Mouse (Mus musculus) heart, embryonic 16.5 days (tissue): Measurements from ENCODE around the gene Slc35b1. TPM values are rescaled to one million over a fixed set of nuclear protein-coding genes. Genes with fewer than 3 reads are reported as not detected.

Experiments used
- ATAC-seq: fragments of 200-750 bp; cut with Nextera tagmentation; replicated peaks from 2 replicates; pipeline ENCODE4 v1.8.0; 2017; ENCODE audit warnings: moderate number of reproducible peaks; ENCODE audit not compliant: insufficient read depth, low FRiP score; ENCODE audit errors: extremely low read depth
- H3K27ac ChIP-seq: fragments of 300-500 bp; sonication (generic); 2 replicates; pipeline ENCODE4 v1.5.1; 2014; ENCODE audit warnings: mild to moderate bottlenecking, low read length, control low read depth, moderate library complexity
- H3K27me3 ChIP-seq: fragments of 300-500 bp; sonication (generic); 2 replicates; pipeline ENCODE4 v1.6.1; 2014; ENCODE audit warnings: low read length, mixed read lengths; ENCODE audit not compliant: control insufficient read depth, insufficient read depth
- H3K36me3 ChIP-seq: fragments of 300-500 bp; sonication (generic); 2 replicates; pipeline ENCODE4 v1.6.1; 2014; ENCODE audit not compliant: control insufficient read depth, insufficient read depth
- H3K4me1 ChIP-seq: fragments of 300-500 bp; sonication (generic); 2 replicates; pipeline ENCODE4 v1.6.1; 2014; ENCODE audit warnings: low read length, mixed read lengths; ENCODE audit not compliant: control insufficient read depth, insufficient read depth
- H3K4me2 ChIP-seq: fragments of 300-500 bp; sonication (generic); 2 replicates; pipeline ENCODE4 v1.6.1; 2014; ENCODE audit warnings: low read depth, mild to moderate bottlenecking, control low read depth, low read length
- H3K4me3 ChIP-seq: fragments of 300-500 bp; sonication (generic); 2 replicates; pipeline ENCODE4 v1.5.1; 2014; ENCODE audit warnings: mild to moderate bottlenecking, control low read depth, low read length
- H3K9ac ChIP-seq: fragments of 300-500 bp; sonication (generic); 2 replicates; pipeline ENCODE4 v1.6.1; 2014; ENCODE audit warnings: low read length, control low read depth
- H3K9me3 ChIP-seq: fragments of 300-500 bp; sonication (generic); replicated peaks from 2 replicates; pipeline ENCODE4 v1.6.1; 2016; ENCODE audit warnings: low read length; ENCODE audit not compliant: control insufficient read depth
- WGBS: fragments of 180-500 bp; shearing (Covaris S2); extraction: QIAGEN DNeasy Blood & Tissue Kit; methylation state at CpG from one replicate; pipeline ENCODE4 v1.1.7; 2014; 5-methylcytosine and 5-hydroxymethylcytosine counted together
- polyA plus RNA-seq: library from polyadenylated mRNA; unstranded; fragments of >200 nt; fragmentation: Nextera tagmentation; extraction: Ambion mirVana; gene quantifications from 2 replicates; pipeline ENCODE4 v1.2.1, GENCODE M21; 2015

Gene Slc35b1
- polyA plus RNA-seq, 1 experiment from 2014 or later, result 73.0 TPM

DNA sequence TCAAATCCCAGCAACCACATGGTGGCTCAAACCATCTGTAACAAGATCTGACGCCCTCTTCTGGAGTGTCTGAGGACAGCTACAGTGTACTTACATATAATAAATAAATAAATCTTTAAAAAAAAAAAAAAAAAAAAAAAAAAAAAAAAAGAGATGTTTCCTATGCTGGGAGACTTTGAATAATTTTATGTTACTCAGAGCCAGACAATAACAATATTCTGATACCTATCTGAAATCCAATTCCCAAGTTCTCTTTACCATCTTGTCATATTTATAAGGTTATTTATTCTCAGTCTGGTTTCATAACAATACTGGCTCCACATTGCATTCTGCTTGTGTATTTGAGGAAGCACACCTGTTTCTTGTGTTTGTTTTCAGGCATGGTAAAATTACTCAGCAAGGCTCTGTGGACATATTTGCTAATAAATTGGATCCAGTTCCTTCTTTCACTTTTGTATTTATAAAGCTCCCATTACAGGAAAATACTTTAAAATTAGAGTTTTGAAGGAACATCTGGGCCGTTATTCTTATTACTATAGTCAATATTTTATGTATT is 36.5 kb downstream of the Slc35b1 start:
- Histone ChIP-seq H3K9me3 (no peaks in the 10 kb centered on the region), H3K4me2 (no peak overlapping the region), H3K27me3 (no peaks in the 10 kb centered on the region), H3K4me1 (peaks cover 12% of the 10 kb centered on the region), H3K4me3 (no peak overlapping the region), H3K27ac (no peak overlapping the region), H3K9ac (no peak overlapping the region), H3K36me3 (no peaks in the 10 kb centered on the region)
- ATAC-seq, result no peak
- WGBS, result 72% methylated on average over 2 of the region's 2 CpGs

GRCm38 (mm10) chr11:95423505-95423904 is 39.0 kb downstream of the Slc35b1 start:
- Histone ChIP-seq H3K4me3 (no peak overlapping the region), H3K27ac (no peak overlapping the region), H3K36me3 (no peaks in the 10 kb centered on the region), H3K9me3 (no peaks in the 10 kb centered on the region), H3K4me2 (no peak overlapping the region), H3K4me1 (peaks cover 5% of the 10 kb centered on the region), H3K27me3 (no peaks in the 10 kb centered on the region), H3K9ac (no peak overlapping the region)
- WGBS, result 82% methylated on average over 3 of the region's 3 CpGs
- ATAC-seq, result no peak

DNA sequence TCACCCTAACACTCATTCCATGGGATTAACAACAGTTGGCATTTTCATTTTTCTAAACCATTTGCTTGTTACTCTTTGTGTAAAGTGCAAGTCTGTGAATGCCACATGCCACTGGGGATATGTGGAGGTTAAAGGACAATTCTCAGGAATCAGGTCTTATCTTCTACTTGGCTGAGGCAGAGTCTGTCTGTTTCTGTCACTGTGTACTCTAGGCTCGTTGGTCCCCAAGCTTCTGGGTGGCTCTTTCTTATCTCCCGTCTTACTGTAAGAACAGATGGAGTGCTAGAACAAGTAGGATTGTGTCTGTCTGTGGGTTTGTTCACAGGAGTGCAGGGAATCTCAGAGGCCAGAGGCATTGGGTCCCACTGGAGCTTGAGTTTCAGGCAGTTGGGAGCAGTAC is 46.9 kb downstream of the Slc35b1 start:
- H3K4me2 ChIP-seq, result no peak overlapping the region
- H3K4me1 ChIP-seq, result peaks cover 21% of the 10 kb centered on the region
- 14% methylated on average over 2 of the region's 2 CpGs for WGBS
- no peak; the same call in 1 of the 2 replicates for ATAC-seq
- no peaks in the 10 kb centered on the region for H3K9me3 ChIP-seq
- H3K36me3 ChIP-seq, result no peaks in the 10 kb centered on the region
- H3K27me3 ChIP-seq, result no peaks in the 10 kb centered on the region
- peak overlapping the region; percentile 54; the same call in 1 of the 2 replicates for H3K27ac ChIP-seq
- H3K9ac ChIP-seq, result no peak overlapping the region
- no peak overlapping the region for H3K4me3 ChIP-seq

GRCm38 (mm10) chr11:95432194-95432593 is 47.7 kb downstream of the Slc35b1 start:
- WGBS, result 94% methylated on average over 2 of the region's 2 CpGs
- Histone ChIP-seq H3K27ac (no peak overlapping the region), H3K9me3 (no peaks in the 10 kb centered on the region), H3K4me1 (peaks cover 21% of the 10 kb centered on the region), H3K27me3 (no peaks in the 10 kb centered on the region), H3K9ac (no peak overlapping the region), H3K36me3 (no peaks in the 10 kb centered on the region), H3K4me2 (no peak overlapping the region), H3K4me3 (no peak overlapping the region)
- no peak for ATAC-seq

Other genes starting within 250 kb of the Slc35b1 start
- 0.09 and 0.17 TPM in 2 replicates for gene Dlx4, start 238.4 kb upstream of the Slc35b1 start, polyA plus RNA-seq
- 0.11 TPM in 1 of 2 replicates, not detected in the other for gene Tac4, start 123.2 kb upstream of the Slc35b1 start, polyA plus RNA-seq
- gene Kat7, start 74.4 kb upstream of the Slc35b1 start, polyA plus RNA-seq, result 49.8 and 51.1 TPM in 2 replicates
- 5.0 and 6.3 TPM in 2 replicates for gene Fam117a, start 47.7 kb upstream of the Slc35b1 start, polyA plus RNA-seq
- 135 and 157 TPM in 2 replicates for gene Spop, start 29.4 kb downstream of the Slc35b1 start, polyA plus RNA-seq
- 0.07 and 0.14 TPM in 2 replicates for gene Nxph3, start 129.9 kb downstream of the Slc35b1 start, polyA plus RNA-seq
- gene Ngfr, start 203.0 kb downstream of the Slc35b1 start, polyA plus RNA-seq, result 4.3 and 5.3 TPM in 2 replicates